Mouse (Mus musculus) bone marrow macrophage, adult 2 months (primary cell): ENCODE results near the gene Samd4b.

ENCODE experiments used
- CTCF ChIP-seq: IDR thresholded peaks from 2 replicates; pipeline ENCODE4 v1.5.1; 2012; ENCODE audit warnings: low read depth, mild to moderate bottlenecking, low read length, moderate library complexity
- POLR2A ChIP-seq: IDR thresholded peaks from 2 replicates; pipeline ENCODE4 v1.6.1; 2012; ENCODE audit warnings: mild to moderate bottlenecking, low read depth, low read length, borderline replicate concordance

GRCm38 (mm10) chr7:28370051-28370450 is 227.9 kb downstream of the Samd4b start:
- no peak for TF ChIP-seq CTCF
- TF ChIP-seq POLR2A: no peak
